Mouse (Mus musculus): Measurements from ENCODE around the gene Kdelr1. TPM values are rescaled to one million over a fixed set of nuclear protein-coding genes. Genes with fewer than 3 reads are reported as not detected.

Kdelr1 gene
- total and polyA plus RNA-seq, 3 experiments, result 107 to 254 (median 126) TPM

GRCm38 (mm10) chr7:45832428-45832827, 40.1 kb upstream of the Kdelr1 start:
- Histone ChIP-seq H3K36me3 (ENCODE audit: control insufficient read depth, insufficient read depth, low read length) (no peaks in the 10 kb centered on the region), H3K27me3 (ENCODE audit: control insufficient read depth, insufficient read depth, low read length) (peaks cover 23% of the 10 kb centered on the region), H3K79me2 (replicated peaks; ENCODE audit: control insufficient read depth, insufficient read depth, low read length) (no peaks in the 10 kb centered on the region; the same call in 1 of the 2 replicates), H3K9ac (ENCODE audit: low read depth, low read length) (no peak overlapping the region), H3K27ac (no peak overlapping the region), H3K4me1 (ENCODE audit: control insufficient read depth, insufficient read depth, low read length) (peaks cover 4% of the 10 kb centered on the region; the same call in 1 of the 2 replicates), H3K4me3 (no peak overlapping the region)
- 12% methylated on average over 30 of the region's 30 CpGs for WGBS
- no peak for DNase-seq
- no peak for TF ChIP-seq CTCF (IDR thresholded peaks at IDR 0.05)
- TF ChIP-seq POLR2A (IDR thresholded peaks at IDR 0.05; ENCODE audit: insufficient read depth, low read depth, low read length), result no peak
- TF ChIP-seq EP300 (IDR thresholded peaks at IDR 0.05; ENCODE audit: insufficient read depth, low read depth, low read length), result no peak
- intact Hi-C loops (cut with DNase I), result loop anchor here (10.0 kb wide), 1 partner anchor 202 kb away; the partner anchor contains the start of genes Abcc6 and Nomo1

GRCm38 (mm10) chr7:45833148-45833790, 39.3 kb upstream of the Kdelr1 start:
- 3% methylated on average over 83 of the region's 86 CpGs for WGBS
- Histone ChIP-seq H3K27ac (no peak overlapping the region), H3K4me1 (ENCODE audit: control insufficient read depth, insufficient read depth, low read length) (peaks cover 4% of the 10 kb centered on the region; the same call in 1 of the 2 replicates), H3K9ac (ENCODE audit: low read depth, low read length) (peak overlapping the region; percentile 37; the same call in 1 of the 2 replicates), H3K27me3 (ENCODE audit: control insufficient read depth, insufficient read depth, low read length) (peaks cover 23% of the 10 kb centered on the region), H3K36me3 (ENCODE audit: control insufficient read depth, insufficient read depth, low read length) (no peaks in the 10 kb centered on the region), H3K4me3 (0 out of 2 replicates have a peak overlapping the region, but pooled peaks have one; percentile 22), H3K79me2 (replicated peaks; ENCODE audit: control insufficient read depth, insufficient read depth, low read length) (no peaks in the 10 kb centered on the region; the same call in 1 of the 2 replicates)
- intact Hi-C loops (cut with DNase I), result loop anchor here (10.0 kb wide), 1 partner anchor 202 kb away; the partner anchor contains the start of genes Abcc6 and Nomo1
- TF ChIP-seq CTCF (IDR thresholded peaks at IDR 0.05) (no peak), POLR2A (IDR thresholded peaks at IDR 0.05; ENCODE audit: insufficient read depth, low read depth, low read length) (no peak), EP300 (IDR thresholded peaks at IDR 0.05; ENCODE audit: insufficient read depth, low read depth, low read length) (no peak)
- DNase-seq, result no peak

- Histone ChIP-seq H3K27ac (no peak overlapping the region), H3K4me3 (no peak overlapping the region), H3K9ac (ENCODE audit: low read depth, low read length) (no peak overlapping the region), H3K27me3 (ENCODE audit: control insufficient read depth, insufficient read depth, low read length) (peaks cover 23% of the 10 kb centered on the region), H3K4me1 (ENCODE audit: control insufficient read depth, insufficient read depth, low read length) (peaks cover 4% of the 10 kb centered on the region; the same call in 1 of the 2 replicates), H3K79me2 (replicated peaks; ENCODE audit: control insufficient read depth, insufficient read depth, low read length) (no peaks in the 10 kb centered on the region; the same call in 1 of the 2 replicates), H3K36me3 (ENCODE audit: control insufficient read depth, insufficient read depth, low read length) (no peaks in the 10 kb centered on the region)
- intact Hi-C loops (cut with DNase I), result loop anchor here (10.0 kb wide), 1 partner anchor 201 kb away; the partner anchor contains the start of genes Abcc6 and Nomo1
- TF ChIP-seq EP300 (IDR thresholded peaks at IDR 0.05; ENCODE audit: insufficient read depth, low read depth, low read length), result no peak
- TF ChIP-seq CTCF (IDR thresholded peaks at IDR 0.05), result no peak
- no peak for TF ChIP-seq POLR2A (IDR thresholded peaks at IDR 0.05; ENCODE audit: insufficient read depth, low read depth, low read length)
- no peak for DNase-seq
- 16% methylated on average over 10 of the region's 31 CpGs for WGBS
These were observed 38.6 kb upstream of the Kdelr1 start for GRCm38 (mm10) chr7:45833924-45834323.

- 78% methylated on average over 10 of the region's 10 CpGs for WGBS
- TF ChIP-seq POLR2A (IDR thresholded peaks at IDR 0.05; ENCODE audit: insufficient read depth, low read depth, low read length) (no peak), CTCF (IDR thresholded peaks at IDR 0.05) (no peak), EP300 (IDR thresholded peaks at IDR 0.05; ENCODE audit: insufficient read depth, low read depth, low read length) (no peak)
These were observed 29.4 kb upstream of the Kdelr1 start for GRCm38 (mm10) chr7:45842950-45843744.

GRCm38 (mm10) chr7:45848447-45849027, 24.0 kb upstream of the Kdelr1 start:
- 38% methylated on average over 6 of the region's 6 CpGs for WGBS
- Histone ChIP-seq H3K36me3 (ENCODE audit: control insufficient read depth, insufficient read depth, low read length) (no peaks in the 10 kb centered on the region), H3K27ac (no peak overlapping the region), H3K9ac (ENCODE audit: low read depth, low read length) (no peak overlapping the region), H3K4me3 (no peak overlapping the region), H3K79me2 (replicated peaks; ENCODE audit: control insufficient read depth, insufficient read depth, low read length) (no peaks in the 10 kb centered on the region), H3K4me1 (ENCODE audit: control insufficient read depth, insufficient read depth, low read length) (no peaks in the 10 kb centered on the region), H3K27me3 (ENCODE audit: control insufficient read depth, insufficient read depth, low read length) (no peaks in the 10 kb centered on the region)
- no peak for TF ChIP-seq POLR2A (IDR thresholded peaks at IDR 0.05; ENCODE audit: insufficient read depth, low read depth, low read length)
- no peak for TF ChIP-seq EP300 (IDR thresholded peaks at IDR 0.05; ENCODE audit: insufficient read depth, low read depth, low read length)
- TF ChIP-seq CTCF (IDR thresholded peaks at IDR 0.05), result no peak
- intact Hi-C loops (cut with DNase I), result no loop called here
- no peak for DNase-seq

More at GRCm38 (mm10) chr7:45842950-45843744, 29.4 kb upstream of the Kdelr1 start:
- Histone ChIP-seq H3K4me3 (no peak overlapping the region), H3K9ac (ENCODE audit: low read depth, low read length) (no peak overlapping the region), H3K27me3 (ENCODE audit: control insufficient read depth, insufficient read depth, low read length) (no peaks in the 10 kb centered on the region), H3K4me1 (ENCODE audit: control insufficient read depth, insufficient read depth, low read length) (no peaks in the 10 kb centered on the region), H3K79me2 (replicated peaks; ENCODE audit: control insufficient read depth, insufficient read depth, low read length) (no peaks in the 10 kb centered on the region), H3K27ac (no peak overlapping the region), H3K36me3 (ENCODE audit: control insufficient read depth, insufficient read depth, low read length) (no peaks in the 10 kb centered on the region)
- DNase-seq, result no peak
- intact Hi-C loops (cut with DNase I), result no loop called here
